Mouse (Mus musculus) colon, adult 2 months (tissue): ENCODE data around the gene Tas2r104. TPM values are rescaled to one million over a fixed set of nuclear protein-coding genes. Genes with fewer than 3 reads are reported as not detected.

Experiments
- polyA plus RNA-seq: library from polyadenylated mRNA; depleted of rRNA; stranded (reverse); fragments of >200 nt; gene quantifications from 2 replicates; pipeline ENCODE4 v1.2.3, GENCODE M21; 2012; rRNA removed

The Tas2r104 gene
- not detected in 2 replicates for polyA plus RNA-seq

GRCm38 (mm10) chr6:131685644-131686043, at the start of gene Tas2r104:
Gene Tas2r104 (minus strand): TSS chr6:131685744.

GRCm38 (mm10) chr6:131689963-131690362, 4.4 kb upstream of the Tas2r104 start, which contains the start of gene Tas2r114:
Gene Tas2r114 (minus strand): TSS chr6:131690063.

GRCm38 (mm10) chr6:131687395-131687794, 1.9 kb upstream of the Tas2r104 start, which contains the start of gene Tas2r105:
Gene Tas2r105 (minus strand): TSS chr6:131687495.

GRCm38 (mm10) chr6:131678786-131679185, 6.8 kb downstream of the Tas2r104 start, which contains the start of gene Tas2r106:
Gene Tas2r106 (minus strand): TSS chr6:131678886.

GRCm38 (mm10) chr6:131660049-131660448, 25.5 kb downstream of the Tas2r104 start, which contains the start of gene Tas2r107:
Gene Tas2r107 (minus strand): TSS chr6:131660149.

Other genes with a start within 250 kb of the Tas2r104 start
- not detected in 2 replicates for gene 5430401F13Rik, start 199.3 kb downstream of the Tas2r104 start, polyA plus RNA-seq
- gene Gm6619, start 199.3 kb downstream of the Tas2r104 start, polyA plus RNA-seq: not detected in 2 replicates
- gene Tas2r130, start 54.8 kb downstream of the Tas2r104 start, polyA plus RNA-seq: not detected in 2 replicates
- not detected in 2 replicates for gene Tas2r107, start 25.6 kb downstream of the Tas2r104 start, polyA plus RNA-seq
- not detected in 2 replicates for gene Tas2r106, start 6.9 kb downstream of the Tas2r104 start, polyA plus RNA-seq
- not detected in 2 replicates for gene Tas2r105, start 1.8 kb upstream of the Tas2r104 start, polyA plus RNA-seq
- not detected in 2 replicates for gene Tas2r114, start 4.3 kb upstream of the Tas2r104 start, polyA plus RNA-seq